Mouse (Mus musculus): Measurements from ENCODE around the gene Cox16. TPM values are rescaled to one million over a fixed set of nuclear protein-coding genes. Genes with fewer than 3 reads are reported as not detected.
"Not testable (repeated sequence)": the region's sequence is repeated elsewhere in the genome, so short reads cannot be mapped to it uniquely, and the experiment has no call there.

Cox16 gene
- total and polyA plus RNA-seq, 2 experiments from 2014 or later, result 57.9 to 131 TPM

GRCm38 (mm10) chr12:81421846-81422245 lies 63.1 kb downstream of the Cox16 start, which contains the start of gene Adam4:
Gene Adam4 (minus strand): TSS chr12:81421946.
- Histone ChIP-seq H3K9me3 (replicated peaks; ENCODE audit: control insufficient read depth, low read length) (peaks cover 10% of the 10 kb centered on the region; the same call in 1 of the 2 replicates), H3K27ac (ENCODE audit: low read depth) (no peak within 1 kb of the TSS), H3K4me2 (ENCODE audit: low read depth, low read length) (no peak within 1 kb of the TSS), H3K4me1 (ENCODE audit: control insufficient read depth, insufficient read depth) (no peaks in the 10 kb centered on the region), H3K4me3 (ENCODE audit: low read depth, low read length) (no peak within 1 kb of the TSS), H3K36me3 (replicated peaks; ENCODE audit: control insufficient read depth, insufficient read depth, low read length) (no peaks in the 10 kb centered on the region), H3K9ac (replicated peaks; ENCODE audit: low read depth, low read length) (no peak within 1 kb of the TSS), H3K27me3 (ENCODE audit: control insufficient read depth, insufficient read depth, low read length) (no peaks in the 10 kb centered on the region)
- 81% methylated on average over 1 of the region's 1 CpGs for WGBS
- no peak for TF ChIP-seq CTCF (IDR thresholded peaks at IDR 0.05; ENCODE audit: low read depth)
- TF ChIP-seq EP300 (IDR thresholded peaks at IDR 0.05; ENCODE audit: low read depth), result no peak
- ATAC-seq (ENCODE audit: insufficient read depth, low read depth) (no peak), DNase-seq (ENCODE audit: low spot score) (no peak)

DNA sequence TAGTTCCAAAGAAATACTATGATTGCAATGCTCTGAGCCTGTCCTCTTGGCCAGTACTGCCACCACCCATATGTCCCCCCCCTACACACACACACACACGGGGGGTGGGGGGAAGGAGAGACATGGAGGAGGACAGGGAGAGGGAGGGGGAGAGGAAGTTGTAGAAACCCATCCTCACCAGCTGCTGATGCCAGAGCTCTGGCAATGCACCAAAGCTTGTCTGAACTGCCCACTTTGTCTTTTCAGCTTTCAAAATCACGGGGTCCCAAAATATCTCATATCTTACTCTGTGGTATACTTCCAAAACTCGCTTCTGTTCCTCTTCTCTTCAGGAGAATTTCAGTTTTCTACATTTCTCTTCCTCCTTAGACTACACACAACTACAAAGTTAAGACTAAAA lies 71.7 kb downstream of the Cox16 start:
- no peaks in the 10 kb centered on the region for H3K27me3 ChIP-seq (ENCODE audit: control insufficient read depth, insufficient read depth, low read length)
- ATAC-seq (ENCODE audit: insufficient read depth, low read depth) (no peak), DNase-seq (ENCODE audit: low spot score) (no peak)
- H3K4me2 ChIP-seq (ENCODE audit: low read depth, low read length), result no peak overlapping the region
- H3K4me3 ChIP-seq (ENCODE audit: low read depth, low read length), result no peak overlapping the region
- H3K4me1 ChIP-seq (ENCODE audit: control insufficient read depth, insufficient read depth), result no peaks in the 10 kb centered on the region
- H3K36me3 ChIP-seq (replicated peaks; ENCODE audit: control insufficient read depth, insufficient read depth, low read length), result no peaks in the 10 kb centered on the region
- H3K27ac ChIP-seq (ENCODE audit: low read depth), result no peak overlapping the region
- H3K9ac ChIP-seq (replicated peaks; ENCODE audit: low read depth, low read length), result no peak overlapping the region
- 74% methylated on average over 3 of the region's 3 CpGs for WGBS
- H3K9me3 ChIP-seq (replicated peaks; ENCODE audit: control insufficient read depth, low read length), result no peaks in the 10 kb centered on the region
- TF ChIP-seq CTCF (IDR thresholded peaks at IDR 0.05; ENCODE audit: low read depth) (no peak), EP300 (IDR thresholded peaks at IDR 0.05; ENCODE audit: low read depth) (no peak)

DNA sequence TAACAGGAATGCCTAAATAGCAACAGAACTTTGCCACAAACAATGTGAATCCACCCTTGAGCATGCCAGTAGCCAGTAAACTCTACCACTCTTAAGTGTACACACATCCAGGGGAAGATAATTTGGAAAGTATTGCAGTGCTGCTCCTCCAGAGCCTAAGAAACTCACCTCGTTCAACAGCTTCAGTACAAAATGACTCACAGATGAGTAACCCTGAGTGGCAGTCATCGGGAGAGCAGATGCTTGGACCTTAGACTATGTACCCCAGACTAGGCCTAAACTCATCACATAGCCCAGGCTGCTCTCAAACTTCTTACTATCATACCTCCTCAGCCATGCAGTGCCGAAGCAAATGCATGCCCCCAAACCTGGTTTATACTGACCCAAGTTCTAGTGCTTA lies 76.0 kb downstream of the Cox16 start:
- Histone ChIP-seq H3K27me3 (ENCODE audit: control insufficient read depth, insufficient read depth, low read length) (no peaks in the 10 kb centered on the region), H3K9ac (replicated peaks; ENCODE audit: low read depth, low read length) (no peak overlapping the region), H3K4me3 (ENCODE audit: low read depth, low read length) (no peak overlapping the region), H3K4me2 (ENCODE audit: low read depth, low read length) (no peak overlapping the region), H3K4me1 (ENCODE audit: control insufficient read depth, insufficient read depth) (no peaks in the 10 kb centered on the region), H3K27ac (ENCODE audit: low read depth) (no peak overlapping the region), H3K9me3 (replicated peaks; ENCODE audit: control insufficient read depth, low read length) (no peaks in the 10 kb centered on the region), H3K36me3 (replicated peaks; ENCODE audit: control insufficient read depth, insufficient read depth, low read length) (no peaks in the 10 kb centered on the region)
- TF ChIP-seq EP300 (IDR thresholded peaks at IDR 0.05; ENCODE audit: low read depth), result no peak
- DNase-seq (ENCODE audit: low spot score) (no peak), ATAC-seq (ENCODE audit: insufficient read depth, low read depth) (no peak)
- WGBS, result 75% methylated on average over 3 of the region's 3 CpGs

- no peak overlapping the region for H3K4me3 ChIP-seq (ENCODE audit: low read depth, low read length)
- H3K4me1 ChIP-seq (ENCODE audit: control insufficient read depth, insufficient read depth), result no peaks in the 10 kb centered on the region
- no peaks in the 10 kb centered on the region for H3K27me3 ChIP-seq (ENCODE audit: control insufficient read depth, insufficient read depth, low read length)
- no peaks in the 10 kb centered on the region for H3K36me3 ChIP-seq (replicated peaks; ENCODE audit: control insufficient read depth, insufficient read depth, low read length)
- TF ChIP-seq EP300 (IDR thresholded peaks at IDR 0.05; ENCODE audit: low read depth) (no peak), CTCF (IDR thresholded peaks at IDR 0.05; ENCODE audit: low read depth) (peak; percentile 86)
- H3K9me3 ChIP-seq (replicated peaks; ENCODE audit: control insufficient read depth, low read length), result no peaks in the 10 kb centered on the region
- peak; percentile 66 for DNase-seq (ENCODE audit: low spot score)
- no peak overlapping the region for H3K4me2 ChIP-seq (ENCODE audit: low read depth, low read length)
- no peak for ATAC-seq (ENCODE audit: insufficient read depth, low read depth)
- 21% methylated on average over 1 of the region's 1 CpGs for WGBS
- no peak overlapping the region for H3K27ac ChIP-seq (ENCODE audit: low read depth)
- H3K9ac ChIP-seq (replicated peaks; ENCODE audit: low read depth, low read length), result no peak overlapping the region
These were observed 82.7 kb downstream of the Cox16 start for GRCm38 (mm10) chr12:81402187-81402586.

DNA sequence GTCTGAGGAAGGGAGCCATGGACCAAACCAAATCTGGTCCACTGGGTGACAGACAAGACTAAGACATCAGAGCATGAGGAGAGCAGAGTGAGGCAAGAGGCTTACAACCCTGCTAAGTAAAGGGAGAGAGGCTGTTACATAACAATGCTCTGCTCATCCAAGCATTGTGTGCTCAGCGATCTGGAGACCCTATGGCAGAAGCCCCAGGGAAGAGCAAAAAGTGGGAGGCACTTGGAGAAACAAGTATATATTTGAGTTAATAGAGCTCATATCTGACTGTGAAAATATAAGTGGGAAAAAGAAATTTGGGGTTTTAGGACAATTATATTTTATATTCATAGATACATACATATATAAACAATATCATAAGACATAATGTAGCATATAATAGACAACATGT lies 105.6 kb downstream of the Cox16 start, which contains the start of gene Gm4787:
Gm4787 (minus strand) TSS at position 101 of the 400 bp plus-strand sequence.
- H3K27ac ChIP-seq (ENCODE audit: low read depth); H3K9ac ChIP-seq (replicated peaks; ENCODE audit: low read depth, low read length); H3K36me3 ChIP-seq (replicated peaks; ENCODE audit: control insufficient read depth, insufficient read depth, low read length); ATAC-seq (ENCODE audit: insufficient read depth, low read depth); H3K9me3 ChIP-seq (replicated peaks; ENCODE audit: control insufficient read depth, low read length); H3K4me1 ChIP-seq (ENCODE audit: control insufficient read depth, insufficient read depth); H3K4me3 ChIP-seq (ENCODE audit: low read depth, low read length); H3K4me2 ChIP-seq (ENCODE audit: low read depth, low read length); H3K27me3 ChIP-seq (ENCODE audit: control insufficient read depth, insufficient read depth, low read length); DNase-seq (ENCODE audit: low spot score): not testable (repeated sequence)
- 87% methylated on average over 1 of the region's 1 CpGs for WGBS

- no peaks in the 10 kb centered on the region for H3K9me3 ChIP-seq (replicated peaks; ENCODE audit: control insufficient read depth, low read length)
- TF ChIP-seq EP300 (IDR thresholded peaks at IDR 0.05; ENCODE audit: low read depth) (no peak), CTCF (IDR thresholded peaks at IDR 0.05; ENCODE audit: low read depth) (no peak)
- no peaks in the 10 kb centered on the region for H3K4me1 ChIP-seq (ENCODE audit: control insufficient read depth, insufficient read depth)
- no peaks in the 10 kb centered on the region for H3K36me3 ChIP-seq (replicated peaks; ENCODE audit: control insufficient read depth, insufficient read depth, low read length)
- no peak overlapping the region for H3K4me3 ChIP-seq (ENCODE audit: low read depth, low read length)
- no peak overlapping the region for H3K9ac ChIP-seq (replicated peaks; ENCODE audit: low read depth, low read length)
- DNase-seq (ENCODE audit: low spot score), result no peak
- WGBS, result 71% methylated on average over 5 of the region's 5 CpGs
- no peak for ATAC-seq (ENCODE audit: insufficient read depth, low read depth)
- no peak overlapping the region for H3K27ac ChIP-seq (ENCODE audit: low read depth)
- no peak overlapping the region; the same call in 1 of the 2 replicates for H3K4me2 ChIP-seq (ENCODE audit: low read depth, low read length)
- H3K27me3 ChIP-seq (ENCODE audit: control insufficient read depth, insufficient read depth, low read length), result peaks cover 43% of the 10 kb centered on the region
These were observed 151.1 kb downstream of the Cox16 start for GRCm38 (mm10) chr12:81333841-81334240.
